9 mouse cellular contexts compared by ENCODE assay signal in genomic region chr11:71440392-71440791, GRCm38 (mm10).
DNase-seq lines count a peak whose midpoint lies in the region; ATAC-seq and TF ChIP-seq lines count a peak whose summit lies in the region.
"Had no signal": no experiment of that assay in that cellular context is flagged by ENCODE, and none has a peak within 500 bp of the region (broad histone marks: within the 10 kb centered on the region; RNA-seq: fewer than 3 reads in every experiment).

No protein-coding gene starts in this region.

- H3K4me3 ChIP-seq in left cerebral cortex, adult 2 months = peak overlapping the region; percentile 23; the same call in 1 of the 2 replicates
- H3K4me3 ChIP-seq in forebrain, embryonic 14.5 days (ENCODE audit: low read depth, low read length) = peak overlapping the region; percentile 13; the same call in 1 of the 2 replicates
- H3K4me3 ChIP-seq in limb, embryonic 11.5 days (ENCODE audit: low read depth, low read length) = no peak overlapping the region
- H3K4me3 ChIP-seq in olfactory bulb, adult 2 months (ENCODE audit: insufficient read depth, low read depth, low read length) = 0 out of 2 replicates have a peak overlapping the region, but pooled peaks have one; percentile 9
- H3K4me3 ChIP-seq: myocyte had no signal

- intact Hi-C loops in left cerebral cortex, adult 2 months (cut with DNase I) = no loop called here

- peak overlapping the region; percentile 81 for H3K27ac ChIP-seq in left cerebral cortex, adult 2 months
- H3K27ac ChIP-seq in forebrain, embryonic 14.5 days (ENCODE audit: low read depth, low read length) = peak overlapping the region; percentile 89
- no peak overlapping the region for H3K27ac ChIP-seq in limb, embryonic 11.5 days (replicated peaks; ENCODE audit: low read depth, low read length)
- H3K27ac ChIP-seq in olfactory bulb, adult 2 months (ENCODE audit: insufficient read depth, low read depth, low read length) = peak overlapping the region; percentile 91

- peak; percentile 1; the same call in 1 of the 2 replicates for ATAC-seq in forebrain, embryonic 14.5 days
- ATAC-seq in limb, embryonic 11.5 days (ENCODE audit: insufficient number of reproducible peaks, low FRiP score, low TSS enrichment, low read depth) = no peak

- peak overlapping the region; percentile 44 for H3K4me2 ChIP-seq in forebrain, embryonic 14.5 days (ENCODE audit: low read length)
- H3K4me2 ChIP-seq in limb, embryonic 11.5 days (ENCODE audit: low read depth, severe bottlenecking) = peak overlapping the region; percentile 48; the same call in 1 of the 2 replicates

- no peaks in the 10 kb centered on the region for H3K9me3 ChIP-seq in forebrain, embryonic 14.5 days (replicated peaks; ENCODE audit: control insufficient read depth, low read length)
- no peaks in the 10 kb centered on the region for H3K9me3 ChIP-seq in limb, embryonic 11.5 days (ENCODE audit: control insufficient read depth, low read length)

- no peaks in the 10 kb centered on the region for H3K27me3 ChIP-seq in forebrain, embryonic 14.5 days (replicated peaks; ENCODE audit: control insufficient read depth, insufficient read depth, low read length)
- no peaks in the 10 kb centered on the region for H3K27me3 ChIP-seq in limb, embryonic 11.5 days (ENCODE audit: control insufficient read depth, insufficient read depth, low read length)

- TF ChIP-seq POLR2A in olfactory bulb, adult 2 months (IDR thresholded peaks at IDR 0.05; ENCODE audit: insufficient read depth, low read depth, low read length) = no peak

- H3K36me3 ChIP-seq in forebrain, embryonic 14.5 days (ENCODE audit: control insufficient read depth, insufficient read depth, low read length) = no peaks in the 10 kb centered on the region
- no peaks in the 10 kb centered on the region for H3K36me3 ChIP-seq in limb, embryonic 11.5 days (ENCODE audit: control insufficient read depth, insufficient read depth, low read length)

- H3K4me1 ChIP-seq in forebrain, embryonic 14.5 days (ENCODE audit: control insufficient read depth, insufficient read depth, low read length) = peaks cover 44% of the 10 kb centered on the region
- H3K4me1 ChIP-seq in limb, embryonic 11.5 days (ENCODE audit: control insufficient read depth, insufficient read depth, low read length) = peaks cover 9% of the 10 kb centered on the region; the same call in 1 of the 2 replicates
- peaks cover 38% of the 10 kb centered on the region for H3K4me1 ChIP-seq in olfactory bulb, adult 2 months (ENCODE audit: control insufficient read depth, insufficient read depth, low read length)

- 37% methylated on average over 10 of the region's 10 CpGs for WGBS in forebrain, embryonic 14.5 days
- 52% methylated on average over 10 of the region's 10 CpGs for WGBS in limb, embryonic 11.5 days
- WGBS in olfactory bulb, adult 2 months = 24% methylated on average over 10 of the region's 10 CpGs

- H3K9ac ChIP-seq in forebrain, embryonic 14.5 days (ENCODE audit: low read length) = peak overlapping the region; percentile 51; the same call in 1 of the 2 replicates
- H3K9ac ChIP-seq in limb, embryonic 11.5 days (ENCODE audit: low read length) = no peak overlapping the region; the same call in 1 of the 2 replicates

- no peak for TF ChIP-seq CTCF in left cerebral cortex, adult 2 months (IDR thresholded peaks at IDR 0.05)
- TF ChIP-seq CTCF in olfactory bulb, adult 2 months (IDR thresholded peaks at IDR 0.05; ENCODE audit: insufficient read depth, low read depth, low read length) = no peak

- DNase-seq in left cerebral cortex, adult 2 months (ENCODE audit: extremely low spot score in 1 of 2, low spot score in 2 of 2) = peak in 1 of 2 experiments; percentile 9
- no peak for DNase-seq in left cerebral cortex, adult 8-10 months (ENCODE audit: low spot score in 2 of 2)
- DNase-seq in forebrain, embryonic 14.5 days (ENCODE audit: low spot score) = peak; percentile 36
- DNase-seq in limb, embryonic 11.5 days (ENCODE audit: low spot score) = peak; percentile 25
- DNase-seq in spleen, postnatal 14 days (ENCODE audit: low spot score in 2 of 2) = no peak
- no peak for DNase-seq in c-Kit-positive CD71-positive TER-119-positive erythroid progenitor cells, embryonic 14.5 days (ENCODE audit: low spot score)
- DNase-seq: adrenal gland, postnatal 25 days had no signal

Comparison
In these comparisons a context has a peak if more than half of its experiments do, and no peak if none do; other contexts are left out.
1. DNase-seq: peak in forebrain, embryonic 14.5 days (single experiment) and limb, embryonic 11.5 days (single experiment); none in left cerebral cortex, adult 8-10 months (0 of 2), spleen, postnatal 14 days (0 of 2) and c-Kit-positive CD71-positive TER-119-positive erythroid progenitor cells, embryonic 14.5 days (single experiment).